ENCODE assay signal across 8 mouse cellular contexts in the genomic region with DNA sequence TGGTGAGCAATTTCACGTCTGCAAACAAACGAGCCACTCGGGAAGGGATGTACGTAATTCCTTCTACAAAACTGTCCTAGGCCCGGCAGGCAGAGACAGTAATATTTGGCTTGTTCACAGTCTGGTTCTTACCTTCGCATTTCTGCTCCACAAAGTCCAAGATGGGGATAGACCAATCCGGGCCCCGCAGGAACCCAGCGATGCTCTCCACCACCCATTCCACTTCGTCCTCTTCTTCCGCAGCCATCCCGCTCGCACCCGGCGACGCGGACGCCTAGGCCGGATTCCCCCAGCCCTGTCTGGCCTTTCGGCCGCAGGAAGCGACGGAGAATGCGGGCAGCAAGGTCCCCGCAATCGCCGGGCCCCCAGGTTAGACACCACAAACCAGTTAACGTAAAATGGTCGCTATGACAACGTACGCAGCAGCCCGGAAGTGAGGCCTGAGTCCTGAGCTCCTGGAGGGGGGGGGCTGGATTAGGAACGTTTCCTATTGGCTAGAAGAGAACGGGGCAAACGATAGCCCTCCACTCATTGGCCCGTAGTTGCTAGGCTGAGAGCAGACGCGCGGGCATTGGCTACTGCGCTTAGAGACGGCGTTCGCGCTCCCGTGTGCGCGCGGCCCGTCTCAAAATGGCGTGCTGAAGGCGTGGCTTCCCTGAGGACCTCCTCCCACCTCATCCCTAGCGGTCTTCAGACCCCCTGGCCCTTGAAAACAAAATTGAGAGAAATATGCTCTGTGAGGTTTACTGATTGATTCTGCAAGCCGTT. TPM values are rescaled to one million over a fixed set of nuclear protein-coding genes. Genes with fewer than 3 reads are reported as not detected.
A peak's percentile ranks its signal among the peaks of the same experiment; 100 is the strongest.
DNase-seq lines count a peak whose midpoint lies in the region; ATAC-seq lines count a peak whose summit lies in the region.

A gene (minus strand): TSS at position 527 of the 768 bp plus-strand sequence.

- DNase-seq in adipocyte (ENCODE audit: low spot score), result peak; percentile 97
- DNase-seq in embryo, embryonic 10 days (ENCODE audit: low spot score), result peak; percentile 98
- peak; percentile 83 for DNase-seq in gastrocnemius, postnatal 10 days
- peak; percentile 97 for DNase-seq in induced T-regulatory cell, adult 2 months (ENCODE audit: low read depth)
- peak; percentile 91 to 94 for DNase-seq in left cerebral cortex, adult 9 months (ENCODE audit: low spot score in 2 of 2)
- DNase-seq in right cerebral cortex, postnatal 14 days, result peak; percentile 90
- peak; percentile 72 to 89 for DNase-seq in urinary bladder, postnatal 36 days (ENCODE audit: low spot score in 2 of 2)

- peak; percentile 98 for ATAC-seq in megakaryocyte progenitor cell, adult 5-6 weeks (replicated peaks; ENCODE audit: poor library complexity)

RNA-seq across cellular contexts. Expression of the gene that starts here (rescaled TPM):
- total RNA-seq in gastrocnemius, postnatal 10 days (2021), result 10 to 100 TPM; 13.9 to 16.6 TPM
- total RNA-seq in megakaryocyte progenitor cell, adult 5-6 weeks (2015), result 34.2 and 39.6 TPM in 2 replicates
- 35.8 and 40.7 TPM in 2 replicates for total RNA-seq in megakaryocyte progenitor cell, adult 5-6 weeks (2017)

Comparison
In these comparisons a context has a peak if more than half of its experiments do, and no peak if none do; other contexts are left out.
1. Peak in every context shown above with its lines: DNase-seq and ATAC-seq.